Mouse (Mus musculus) spleen, postnatal 14 days (tissue): ENCODE measurements around the gene Hsd17b14.

Experiments
- DNase-seq, 2 experiments: peaks; one replicate each; pipeline ENCODE4 v3.0.0; 2021 to 2022; ENCODE audit warnings: low spot score in 2 of 2

The Hsd17b14 gene

DNA sequence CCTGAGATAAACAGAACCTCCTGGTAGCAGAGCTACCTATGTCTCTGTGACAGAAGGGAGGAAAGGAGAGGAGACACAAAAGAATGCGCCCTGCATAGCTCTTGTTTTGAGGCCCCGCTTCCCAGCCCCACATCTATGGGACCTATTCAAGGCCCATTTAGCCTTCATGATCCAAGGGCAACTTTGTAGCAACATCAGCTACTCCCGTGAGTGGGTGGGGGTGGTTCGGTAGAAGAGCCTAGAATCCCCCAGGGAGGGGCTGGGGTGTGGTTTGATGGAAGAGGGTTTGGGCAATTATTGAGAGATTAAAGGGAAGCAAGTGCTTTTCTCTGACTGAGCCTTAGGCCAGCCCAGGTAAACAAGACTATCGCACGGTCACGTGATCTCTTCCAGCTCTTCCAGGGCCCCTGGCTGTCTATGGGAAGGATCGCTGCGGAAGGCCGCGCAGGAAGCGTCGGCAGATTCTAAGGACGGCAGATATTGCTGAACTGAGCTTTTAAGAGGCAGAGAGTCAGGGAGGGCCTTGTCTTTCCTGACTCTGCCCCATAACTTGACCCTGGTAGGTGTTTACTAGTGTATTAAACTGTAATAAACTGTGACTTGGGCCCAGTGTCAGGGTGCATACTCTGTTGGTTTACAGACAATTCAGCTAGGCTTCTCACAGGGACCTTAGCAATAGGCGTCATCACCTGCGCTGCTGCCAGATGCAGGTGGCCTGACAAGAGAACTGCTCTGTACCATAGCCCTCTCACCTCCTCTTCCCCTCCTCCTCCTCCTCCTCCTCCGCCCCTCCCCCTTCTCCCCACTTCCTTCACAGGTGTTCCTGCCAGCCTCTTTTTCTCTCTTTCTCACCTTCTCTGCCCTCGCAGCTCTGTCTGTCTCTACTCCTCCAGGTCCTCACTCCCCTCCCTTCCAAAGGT is 44.5 kb downstream of the Hsd17b14 start:
- DNase-seq, result no peak

GRCm38 (mm10) chr7:45605704-45606289 is 51.1 kb downstream of the Hsd17b14 start:
- no peak for DNase-seq

- DNase-seq, result no peak
Observed at GRCm38 (mm10) chr7:45609511-45609910, 54.8 kb downstream of the Hsd17b14 start.

DNA sequence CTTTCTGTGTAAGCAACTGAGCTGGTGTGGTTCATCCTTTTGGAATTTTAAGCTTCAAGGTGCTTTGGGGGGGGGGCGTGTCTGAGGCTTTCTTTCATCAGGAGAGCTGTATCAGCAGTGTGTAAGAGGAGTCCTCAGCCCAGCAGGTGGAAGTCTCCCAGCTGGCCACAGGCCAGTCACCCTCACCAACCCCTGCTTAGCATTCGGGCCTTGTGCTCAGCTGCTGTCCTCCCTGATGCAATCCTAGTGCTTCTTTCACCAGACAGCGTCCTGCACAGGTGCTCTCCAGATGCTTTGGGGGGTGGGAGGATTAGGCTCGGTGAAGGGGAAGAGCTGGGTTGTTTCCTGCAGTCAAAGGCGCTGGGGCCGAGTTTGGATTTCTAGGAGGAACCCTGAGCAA is 61.6 kb downstream of the Hsd17b14 start:
- no peak for DNase-seq

GRCm38 (mm10) chr7:45617042-45617695 is 62.5 kb downstream of the Hsd17b14 start, which contains the start of gene Fut1:
Gene Fut1 (plus strand): TSS chr7:45617289.
- no peak for DNase-seq
